Mouse (Mus musculus): Measurements from ENCODE around the gene Arl6ip6. TPM values are rescaled to one million over a fixed set of nuclear protein-coding genes. Genes with fewer than 3 reads are reported as not detected.

Gene Arl6ip6
- total RNA-seq, 2 experiments from 2014 or later = 27.6 to 32.7 TPM

Other genes starting within 250 kb of the Arl6ip6 start
- 27.2 and 33.4 TPM in 2 replicates for gene Prpf40a, start 442 bp upstream of the Arl6ip6 start, total RNA-seq (2015; ENCODE audit: low replicate concordance)
- gene Prpf40a, start 442 bp upstream of the Arl6ip6 start, total RNA-seq (2017; ENCODE audit: low replicate concordance) = 59.0 and 78.6 TPM in 2 replicates